Mouse (Mus musculus) left cerebral cortex, adult 8-10 months (tissue): ENCODE measurements at regions not wholly inside any gene's neighbourhood (a gene's known extent, or its start where the extent isn't known, plus 50 kb on each side); places are given as distances from the start of the nearest gene placed in this dataset.

Experiments used
- DNase-seq, 2 experiments: peaks; one replicate each; pipeline ENCODE4 v3.0.0; 2022; ENCODE audit warnings: low spot score in 2 of 2

DNA sequence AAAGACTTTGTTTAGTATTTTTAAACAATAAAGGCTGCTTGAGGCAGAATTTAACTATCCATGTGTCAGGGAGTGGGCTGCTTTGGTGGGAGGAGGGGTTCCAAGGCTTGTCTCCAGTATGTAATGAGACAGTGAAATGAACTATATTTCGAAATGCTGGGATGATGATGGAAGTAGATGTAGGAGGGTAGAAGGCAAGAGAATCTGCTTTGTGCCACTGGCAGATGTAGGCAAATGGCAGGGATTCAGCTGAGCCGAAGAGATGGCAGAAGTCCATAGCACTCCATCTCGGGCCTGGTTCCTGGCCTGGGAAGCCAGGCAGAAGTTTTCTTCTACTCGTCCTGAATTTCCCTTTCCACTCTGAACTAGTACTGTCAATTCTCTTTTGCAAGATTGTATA is 1681.6 kb upstream of the Cdh8 start:
- peak; percentile 13 to 60 for DNase-seq
